Mouse (Mus musculus) kidney, postnatal 0 days (tissue): Measurements from ENCODE around the gene AW011738. TPM values are rescaled to one million over a fixed set of nuclear protein-coding genes. Genes with fewer than 3 reads are reported as not detected.
A peak's percentile ranks its signal among the peaks of the same experiment; 100 is the strongest.

Experiments used
- ATAC-seq: fragments of 200-750 bp; cut with Nextera tagmentation; replicated peaks from 2 replicates; pipeline ENCODE4 v1.8.0; 2017; ENCODE audit warnings: low read depth, moderate number of reproducible peaks, moderate TSS enrichment, moderate library complexity; ENCODE audit not compliant: low FRiP score
- DNase-seq: peaks from one replicate; pipeline ENCODE4 v3.0.0-alpha.2; 2016; ENCODE audit warnings: low spot score
- H3K27ac ChIP-seq: fragments of 300-500 bp; sonication (generic); 2 replicates; pipeline ENCODE4 v1.5.1; 2014; ENCODE audit warnings: mild to moderate bottlenecking
- H3K27me3 ChIP-seq: fragments of 300-500 bp; sonication (generic); 2 replicates; pipeline ENCODE4 v1.6.1; 2014; ENCODE audit warnings: low read length, mixed read lengths; ENCODE audit not compliant: insufficient read depth
- H3K36me3 ChIP-seq: fragments of 300-500 bp; sonication (generic); 2 replicates; pipeline ENCODE4 v1.6.1; 2014; ENCODE audit warnings: low read length, mixed read lengths; ENCODE audit not compliant: insufficient read depth
- H3K4me1 ChIP-seq: fragments of 300-500 bp; sonication (generic); replicated peaks from 2 replicates; pipeline ENCODE4 v1.6.1; 2014; ENCODE audit warnings: antibody characterized with exemption, low read length, mixed read lengths; ENCODE audit not compliant: insufficient read depth
- H3K4me2 ChIP-seq: fragments of 300-500 bp; sonication (generic); 2 replicates; pipeline ENCODE4 v1.6.1; 2014; ENCODE audit warnings: mild to moderate bottlenecking, low read length, moderate library complexity, mixed read lengths
- H3K4me3 ChIP-seq: fragments of 300-500 bp; sonication (generic); replicated peaks from 2 replicates; pipeline ENCODE4 v1.5.1; 2014; ENCODE audit warnings: low read depth, low read length
- H3K9ac ChIP-seq: fragments of 300-500 bp; sonication (generic); 2 replicates; pipeline ENCODE4 v1.6.1; 2014; ENCODE audit warnings: low read depth, low read length
- H3K9me3 ChIP-seq: fragments of 300-500 bp; sonication (generic); replicated peaks from 2 replicates; pipeline ENCODE4 v1.6.1; 2016; ENCODE audit warnings: low read length, inconsistent platforms, mixed read lengths
- CTCF ChIP-seq: IDR thresholded peaks from 2 replicates; pipeline ENCODE4 v1.5.1; 2016; ENCODE audit warnings: antibody characterized with exemption, low read depth, mild to moderate bottlenecking, moderate library complexity
- WGBS: fragments of 180-500 bp; shearing (Covaris S2); extraction: QIAGEN DNeasy Blood & Tissue Kit; methylation state at CpG from one replicate; pipeline ENCODE4 v1.1.7; 2014; 5-methylcytosine and 5-hydroxymethylcytosine counted together
- polyA plus RNA-seq: library from polyadenylated mRNA; unstranded; fragments of >200 nt; fragmentation: Nextera tagmentation; extraction: Ambion mirVana; gene quantifications from 2 replicates; pipeline ENCODE4 v1.2.1, GENCODE M21; 2015

The AW011738 gene
- 4.8 and 5.1 TPM in 2 replicates for polyA plus RNA-seq

DNA sequence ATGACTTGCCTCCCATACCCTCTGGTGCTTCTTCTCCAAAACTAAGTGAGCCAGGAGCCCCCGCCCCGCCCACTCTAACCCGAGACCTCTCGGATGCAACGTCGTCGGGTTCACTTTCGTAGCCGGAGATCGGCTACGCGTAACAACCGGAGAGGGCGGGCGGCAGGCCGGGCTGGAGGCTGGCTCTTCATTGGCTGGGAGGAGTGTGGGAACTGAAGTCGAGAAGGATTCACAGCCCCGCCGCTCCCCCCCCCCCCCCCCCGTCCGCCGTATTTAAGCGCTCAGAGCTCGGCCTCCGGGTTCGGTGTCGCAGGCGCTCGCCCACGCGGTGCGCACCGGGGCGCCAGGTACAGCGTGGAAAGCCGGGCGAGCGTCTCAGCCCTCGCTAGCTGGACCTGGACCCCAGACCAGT, at the start of gene AW011738:
AW011738 (plus strand) TSS at position 304 of the 412 bp plus-strand sequence.
- H3K27me3 ChIP-seq, result no peaks in the 10 kb centered on the region
- DNase-seq (peak; percentile 84), ATAC-seq (peak; percentile 70)
- no peak for TF ChIP-seq CTCF
- no peaks in the 10 kb centered on the region for H3K9me3 ChIP-seq
- peaks cover 9% of the 10 kb centered on the region; the same call in 1 of the 2 replicates for H3K4me1 ChIP-seq
- peak within 1 kb of the TSS; percentile 88 for H3K27ac ChIP-seq
- H3K36me3 ChIP-seq, result no peaks in the 10 kb centered on the region
- peak within 1 kb of the TSS; percentile 66 for H3K4me3 ChIP-seq
- WGBS, result 0% methylated on average over 38 of the region's 39 CpGs
- H3K9ac ChIP-seq, result peak within 1 kb of the TSS; percentile 73
- H3K4me2 ChIP-seq, result peak within 1 kb of the TSS; percentile 98

DNA sequence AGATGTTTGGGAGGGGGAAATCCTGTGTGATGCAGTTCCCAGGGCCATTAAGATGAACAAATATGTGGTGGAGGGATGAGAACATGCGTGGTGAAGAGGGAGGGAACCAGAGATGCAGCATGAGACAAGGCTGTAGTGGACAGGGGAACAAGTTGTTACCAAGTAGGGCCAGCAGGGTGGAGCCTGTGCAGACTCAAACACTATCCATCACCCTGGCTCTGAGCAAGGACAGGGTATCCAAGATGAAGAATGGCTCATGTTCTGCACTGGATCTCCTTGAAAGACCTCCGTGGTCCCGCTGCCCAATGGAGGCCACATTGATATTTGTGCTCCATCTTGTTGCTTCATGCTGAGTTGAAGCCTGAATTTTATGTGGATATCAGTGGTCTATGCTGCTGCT, 48.3 kb upstream of the AW011738 start:
- no peak for TF ChIP-seq CTCF
- no peak for DNase-seq
- WGBS, result 97% methylated on average over 3 of the region's 3 CpGs
- ATAC-seq, result no peak
- Histone ChIP-seq H3K4me2 (no peak overlapping the region), H3K9ac (no peak overlapping the region), H3K4me1 (no peaks in the 10 kb centered on the region), H3K27me3 (no peaks in the 10 kb centered on the region), H3K36me3 (no peaks in the 10 kb centered on the region), H3K4me3 (no peak overlapping the region), H3K9me3 (no peaks in the 10 kb centered on the region; the same call in 1 of the 2 replicates), H3K27ac (no peak overlapping the region)

GRCm38 (mm10) chr4:156166477-156166876, 36.6 kb upstream of the AW011738 start:
- DNase-seq (no peak), ATAC-seq (no peak)
- TF ChIP-seq CTCF, result peak; percentile 29; the same call in 1 of the 2 replicates
- Histone ChIP-seq H3K27ac (no peak overlapping the region), H3K9ac (no peak overlapping the region), H3K4me3 (no peak overlapping the region), H3K4me2 (no peak overlapping the region), H3K36me3 (peaks cover 75% of the 10 kb centered on the region), H3K4me1 (no peaks in the 10 kb centered on the region), H3K27me3 (no peaks in the 10 kb centered on the region), H3K9me3 (0 out of 2 replicates have a peak, but pooled peaks cover 6% of the 10 kb centered on the region)
- 85% methylated on average over 9 of the region's 9 CpGs for WGBS

DNA sequence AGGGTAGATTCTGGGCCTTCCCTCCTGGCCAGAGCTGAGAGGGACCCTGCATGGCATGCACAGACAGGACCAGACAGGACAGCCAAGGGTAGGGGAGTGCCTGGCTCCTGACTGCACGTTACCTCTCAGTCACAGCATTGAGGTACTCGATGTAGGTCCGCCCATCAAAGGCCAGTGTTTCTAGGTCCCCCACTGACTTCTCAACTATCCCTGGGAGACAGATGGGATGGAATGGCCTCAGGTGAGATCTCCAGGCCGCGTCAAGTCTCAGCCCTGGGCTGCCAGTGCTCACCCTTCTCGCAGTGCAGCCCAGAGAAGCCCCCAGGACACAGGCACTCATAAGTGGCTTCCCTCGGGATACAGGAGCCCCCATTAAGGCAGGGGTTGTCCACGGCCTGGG, 34.5 kb upstream of the AW011738 start:
- WGBS, result 94% methylated on average over 8 of the region's 8 CpGs
- Histone ChIP-seq H3K4me2 (no peak overlapping the region), H3K9me3 (no peaks in the 10 kb centered on the region), H3K9ac (no peak overlapping the region), H3K27ac (no peak overlapping the region), H3K36me3 (peaks cover 84% of the 10 kb centered on the region), H3K4me3 (no peak overlapping the region), H3K4me1 (no peaks in the 10 kb centered on the region), H3K27me3 (no peaks in the 10 kb centered on the region)
- DNase-seq, result no peak
- no peak for TF ChIP-seq CTCF
- no peak for ATAC-seq

- H3K4me3 ChIP-seq, result no peak overlapping the region
- H3K27me3 ChIP-seq, result no peaks in the 10 kb centered on the region
- 94% methylated on average over 10 of the region's 10 CpGs for WGBS
- no peaks in the 10 kb centered on the region for H3K9me3 ChIP-seq
- H3K4me2 ChIP-seq, result no peak overlapping the region
- ATAC-seq, result no peak
- no peak overlapping the region for H3K27ac ChIP-seq
- no peak for TF ChIP-seq CTCF
- no peaks in the 10 kb centered on the region for H3K4me1 ChIP-seq
- no peak for DNase-seq
- peaks cover 85% of the 10 kb centered on the region for H3K36me3 ChIP-seq
- no peak overlapping the region for H3K9ac ChIP-seq
Measured at GRCm38 (mm10) chr4:156169129-156169528, 34.0 kb upstream of the AW011738 start.

DNA sequence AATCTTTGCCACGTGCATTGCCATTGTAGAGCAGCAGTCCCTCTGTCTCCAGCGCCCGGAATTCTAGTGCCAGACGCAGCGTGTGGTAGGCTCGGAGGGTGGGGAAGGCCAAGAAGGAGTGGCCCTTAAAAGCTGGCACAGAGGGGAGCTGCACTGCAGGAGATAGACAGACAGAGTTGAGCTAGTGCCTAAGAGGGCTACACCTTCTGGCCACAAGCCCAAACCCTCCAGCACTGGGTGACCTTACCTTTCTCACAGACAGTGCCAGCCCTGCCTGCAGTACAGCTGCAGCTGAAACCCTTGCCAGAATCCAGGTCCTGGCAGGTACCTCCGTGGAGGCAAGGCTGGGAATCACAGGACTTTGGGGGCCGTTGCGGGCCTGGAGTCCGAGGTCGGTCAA, 31.3 kb upstream of the AW011738 start:
- no peak for TF ChIP-seq CTCF
- no peak for ATAC-seq
- H3K4me3 ChIP-seq, result no peak overlapping the region
- H3K36me3 ChIP-seq, result peaks cover 96% of the 10 kb centered on the region
- no peak overlapping the region for H3K9ac ChIP-seq
- H3K4me1 ChIP-seq, result no peaks in the 10 kb centered on the region
- no peaks in the 10 kb centered on the region for H3K27me3 ChIP-seq
- DNase-seq, result no peak
- H3K4me2 ChIP-seq, result no peak overlapping the region
- over 99% methylated on average over 11 of the region's 11 CpGs for WGBS
- H3K9me3 ChIP-seq, result no peaks in the 10 kb centered on the region
- no peak overlapping the region for H3K27ac ChIP-seq

DNA sequence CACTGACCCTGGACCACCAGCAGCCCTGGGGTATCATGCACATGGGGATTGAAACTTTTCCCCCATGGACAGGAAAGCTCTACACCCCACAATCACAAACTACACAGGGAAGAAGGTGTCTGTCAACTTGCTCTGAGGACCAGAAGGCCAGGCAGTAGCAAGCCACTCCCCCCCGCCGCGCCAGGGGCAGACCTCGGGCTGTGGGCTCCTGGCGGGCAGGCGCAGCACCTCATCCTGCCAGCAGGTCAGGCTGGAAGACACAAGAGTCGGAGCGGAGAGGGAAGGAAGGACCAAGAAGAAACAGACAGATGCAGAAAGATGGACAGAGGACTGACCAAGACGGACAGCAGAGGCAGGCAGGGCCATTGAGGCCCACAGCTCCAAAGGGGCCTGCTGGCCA, 25.5 kb upstream of the AW011738 start:
- Histone ChIP-seq H3K9ac (no peak overlapping the region), H3K9me3 (no peaks in the 10 kb centered on the region), H3K4me2 (no peak overlapping the region), H3K27ac (no peak overlapping the region), H3K4me1 (no peaks in the 10 kb centered on the region), H3K36me3 (peaks cover 77% of the 10 kb centered on the region), H3K4me3 (no peak overlapping the region), H3K27me3 (no peaks in the 10 kb centered on the region)
- 94% methylated on average over 9 of the region's 9 CpGs for whole genome bisulfite sequencing
- DNase-seq (no peak), ATAC-seq (no peak)
- no peak for TF ChIP-seq CTCF
